In the genomic region with DNA sequence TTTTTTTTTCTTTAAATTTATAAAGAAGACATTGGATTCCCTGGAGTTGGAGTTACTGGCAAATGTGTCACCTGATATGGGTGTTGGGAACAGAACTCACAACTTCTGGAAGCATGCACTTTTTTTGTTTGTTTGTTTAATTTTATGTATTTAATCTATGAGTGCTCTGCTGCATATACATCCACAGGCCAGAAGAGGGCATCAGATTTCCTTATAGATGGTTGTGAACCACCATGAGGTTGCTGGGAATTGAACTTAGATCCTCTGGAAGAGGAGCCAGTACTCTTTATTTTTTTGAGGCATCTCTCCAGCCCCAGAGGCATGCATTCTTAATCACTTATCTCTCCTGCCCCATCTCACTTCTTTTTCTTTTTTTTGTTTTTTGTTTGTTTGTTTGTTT, we compare ENCODE assay signal across 23 mouse cellular contexts. TPM values are rescaled to one million over a fixed set of nuclear protein-coding genes. Genes with fewer than 3 reads are reported as not detected.
A peak's percentile ranks its signal among the peaks of the same experiment; 100 is the strongest.
DNase-seq lines count a peak whose midpoint lies in the region; ATAC-seq and TF ChIP-seq lines count a peak whose summit lies in the region.
"Had no signal": no experiment of that assay in that cellular context is flagged by ENCODE, and none has a peak within 500 bp of the region (broad histone marks: within the 10 kb centered on the region; RNA-seq: fewer than 3 reads in every experiment).

No protein-coding gene starts in this region.

- no peaks in the 10 kb centered on the region for H3K27me3 ChIP-seq in hindbrain, postnatal 0 days (ENCODE audit: insufficient read depth, low read length)
- no peaks in the 10 kb centered on the region for H3K27me3 ChIP-seq in hindbrain, embryonic 11.5 days (ENCODE audit: control insufficient read depth, insufficient read depth, low read length)
- no peaks in the 10 kb centered on the region for H3K27me3 ChIP-seq in midbrain, embryonic 14.5 days (ENCODE audit: control insufficient read depth, insufficient read depth, low read length)
- no peaks in the 10 kb centered on the region for H3K27me3 ChIP-seq in midbrain, embryonic 11.5 days (ENCODE audit: control insufficient read depth, insufficient read depth, low read length)
- H3K27me3 ChIP-seq in MEL (ENCODE audit: control insufficient read depth in 1 of 2, insufficient read depth in 2 of 2, low read length in 2 of 2), result no peaks in the 10 kb centered on the region
- no peaks in the 10 kb centered on the region for H3K27me3 ChIP-seq in stomach, postnatal 0 days (ENCODE audit: control insufficient read depth, insufficient read depth, low read length)
- H3K27me3 ChIP-seq: embryonic facial prominence, embryonic 15.5 days; limb, embryonic 15.5 days had no signal

- TF ChIP-seq POLR2A in MEL (IDR thresholded peaks at IDR 0.05; ENCODE audit: control insufficient read depth in 1 of 2, insufficient read depth in 1 of 2, low read depth in 1 of 2, low read length in 2 of 2, poor library complexity in 1 of 2), result no peak

- TF ChIP-seq RAD21 in MEL (IDR thresholded peaks at IDR 0.05; ENCODE audit: low read depth, low read length), result no peak

- H3K4me2 ChIP-seq in hindbrain, postnatal 0 days (ENCODE audit: low read depth, low read length), result no peak overlapping the region
- no peak overlapping the region for H3K4me2 ChIP-seq in hindbrain, embryonic 11.5 days (replicated peaks; ENCODE audit: low read depth, low read length)
- H3K4me2 ChIP-seq in midbrain, embryonic 14.5 days (ENCODE audit: low read length), result no peak overlapping the region
- H3K4me2 ChIP-seq in midbrain, embryonic 11.5 days, result no peak overlapping the region
- no peak overlapping the region for H3K4me2 ChIP-seq in stomach, postnatal 0 days (replicated peaks; ENCODE audit: low read depth)
- H3K4me2 ChIP-seq: embryonic facial prominence, embryonic 15.5 days; hindbrain, embryonic 14.5 days; limb, embryonic 15.5 days had no signal

- TF ChIP-seq EP300 in MEL (IDR thresholded peaks at IDR 0.05; ENCODE audit: low read depth in 1 of 2, low read length in 2 of 2), result no peak
- TF ChIP-seq EP300 in stomach, postnatal 0 days (optimal IDR thresholded peaks at IDR 0.05), result no peak

- no peak for DNase-seq in hindbrain, postnatal 0 days (ENCODE audit: low spot score)
- DNase-seq in hindbrain, embryonic 11.5 days (ENCODE audit: low spot score), result no peak
- DNase-seq in midbrain, embryonic 14.5 days, result peak; percentile 6
- DNase-seq in midbrain, embryonic 11.5 days (ENCODE audit: low spot score, missing footprints), result no peak
- DNase-seq in MEL (ENCODE audit: low read depth, low spot score), result peak; percentile 51
- no peak for DNase-seq in stomach, postnatal 0 days (ENCODE audit: low spot score)
- DNase-seq: adrenal gland, adult 8-10 months; cerebellum, adult 11 months; cerebellum, postnatal 36 days; gastrocnemius, postnatal 25 days; heart, postnatal 10 days; kidney, adult 18-20 months; kidney, postnatal 25 days; lung, adult 18-20 months; spleen, adult 18-20 months; thymus, postnatal 14 days had no signal

- H3K4me3 ChIP-seq in hindbrain, postnatal 0 days (ENCODE audit: low read length), result no peak overlapping the region
- no peak overlapping the region for H3K4me3 ChIP-seq in hindbrain, embryonic 11.5 days (ENCODE audit: low read depth, low read length)
- no peak overlapping the region for H3K4me3 ChIP-seq in midbrain, embryonic 14.5 days (replicated peaks; ENCODE audit: low read depth, low read length)
- no peak overlapping the region for H3K4me3 ChIP-seq in midbrain, embryonic 11.5 days (ENCODE audit: low read depth, low read length)
- H3K4me3 ChIP-seq in MEL (ENCODE audit: control insufficient read depth in 1 of 2, insufficient read depth in 1 of 2, low read depth in 2 of 2, low read length in 2 of 2), result no peak overlapping the region
- H3K4me3 ChIP-seq in stomach, postnatal 0 days (ENCODE audit: low read depth, low read length), result no peak overlapping the region
- H3K4me3 ChIP-seq: embryonic facial prominence, embryonic 15.5 days; forebrain, embryonic 10.5 days; heart, embryonic 10.5 days; limb, embryonic 15.5 days had no signal

- no peak overlapping the region for H3K27ac ChIP-seq in hindbrain, postnatal 0 days
- no peak overlapping the region for H3K27ac ChIP-seq in hindbrain, embryonic 11.5 days (ENCODE audit: low read depth, low read length)
- H3K27ac ChIP-seq in midbrain, embryonic 14.5 days (replicated peaks; ENCODE audit: low read depth, low read length), result no peak overlapping the region
- H3K27ac ChIP-seq in midbrain, embryonic 11.5 days (ENCODE audit: low read depth, low read length), result no peak overlapping the region
- H3K27ac ChIP-seq in MEL (ENCODE audit: control insufficient read depth, low read depth, low read length), result no peak overlapping the region
- H3K27ac ChIP-seq in stomach, postnatal 0 days (replicated peaks), result no peak overlapping the region
- H3K27ac ChIP-seq: embryonic facial prominence, embryonic 15.5 days; forebrain, embryonic 10.5 days; heart, embryonic 10.5 days; hindbrain, embryonic 14.5 days; limb, embryonic 15.5 days had no signal

- ATAC-seq in hindbrain, postnatal 0 days, result no peak
- no peak for ATAC-seq in hindbrain, embryonic 11.5 days (ENCODE audit: low FRiP score)
- ATAC-seq in midbrain, embryonic 14.5 days (ENCODE audit: low FRiP score, low TSS enrichment), result no peak
- ATAC-seq in midbrain, embryonic 11.5 days (ENCODE audit: low FRiP score), result no peak
- no peak for ATAC-seq in stomach, postnatal 0 days (ENCODE audit: low FRiP score, low TSS enrichment)
- ATAC-seq in megakaryocyte progenitor cell, adult 5-6 weeks (replicated peaks; ENCODE audit: poor library complexity), result no peak
- ATAC-seq: midbrain, embryonic 16.5 days had no signal

- H3K9me3 ChIP-seq in hindbrain, postnatal 0 days (ENCODE audit: low read length), result no peaks in the 10 kb centered on the region
- H3K9me3 ChIP-seq in hindbrain, embryonic 11.5 days (ENCODE audit: control insufficient read depth, low read length), result no peaks in the 10 kb centered on the region
- no peaks in the 10 kb centered on the region for H3K9me3 ChIP-seq in midbrain, embryonic 14.5 days (ENCODE audit: control insufficient read depth, low read length)
- H3K9me3 ChIP-seq in midbrain, embryonic 11.5 days (ENCODE audit: control insufficient read depth, low read length), result no peaks in the 10 kb centered on the region
- no peaks in the 10 kb centered on the region for H3K9me3 ChIP-seq in MEL (replicated peaks; ENCODE audit: insufficient read depth, low read length)
- no peaks in the 10 kb centered on the region for H3K9me3 ChIP-seq in stomach, postnatal 0 days (ENCODE audit: control insufficient read depth, low read length)
- H3K9me3 ChIP-seq: embryonic facial prominence, embryonic 15.5 days; forebrain, embryonic 10.5 days; heart, embryonic 10.5 days; limb, embryonic 15.5 days had no signal

- H3K36me3 ChIP-seq in hindbrain, postnatal 0 days (ENCODE audit: insufficient read depth, low read length), result peaks cover 6% of the 10 kb centered on the region; the same call in 1 of the 2 replicates
- no peaks in the 10 kb centered on the region for H3K36me3 ChIP-seq in hindbrain, embryonic 11.5 days (ENCODE audit: control insufficient read depth, insufficient read depth, low read length)
- peaks cover 14% of the 10 kb centered on the region; the same call in 1 of the 2 replicates for H3K36me3 ChIP-seq in midbrain, embryonic 14.5 days (ENCODE audit: control insufficient read depth, insufficient read depth, low read length)
- H3K36me3 ChIP-seq in midbrain, embryonic 11.5 days (ENCODE audit: control insufficient read depth, insufficient read depth, low read length), result peaks cover 4% of the 10 kb centered on the region; the same call in 1 of the 2 replicates
- peaks cover 6 to 22% of the 10 kb centered on the region in 2 experiments for H3K36me3 ChIP-seq in MEL (ENCODE audit: control insufficient read depth in 1 of 2, insufficient read depth in 2 of 2, low read length in 2 of 2)
- H3K36me3 ChIP-seq in stomach, postnatal 0 days (ENCODE audit: control insufficient read depth, insufficient read depth, low read length), result peaks cover 9% of the 10 kb centered on the region

- TF ChIP-seq CTCF in hindbrain, postnatal 0 days (IDR thresholded peaks at IDR 0.05; ENCODE audit: low read depth), result 0 out of 2 replicates have a peak, but pooled peaks have one; percentile 12
- TF ChIP-seq CTCF in MEL (IDR thresholded peaks at IDR 0.05 in 2 of 3, conservative IDR thresholded peaks at IDR 0.05 in 1 of 3; ENCODE audit: control insufficient read depth in 1 of 3, insufficient read depth in 1 of 3, low read depth in 2 of 3, low read length in 3 of 3, poor library complexity in 1 of 3, severe bottlenecking in 1 of 3), result peak in 2 of 3 experiments; percentile 24 to 37; a peak in 3 of 6 replicates
- TF ChIP-seq CTCF in stomach, postnatal 0 days (IDR thresholded peaks at IDR 0.05; ENCODE audit: low read depth), result peak; percentile 32

- peaks cover 18% of the 10 kb centered on the region for H3K79me2 ChIP-seq in MEL (ENCODE audit: control insufficient read depth, insufficient read depth, low read length, poor library complexity)

- H3K9ac ChIP-seq in hindbrain, postnatal 0 days (replicated peaks; ENCODE audit: low read length), result no peak overlapping the region
- no peak overlapping the region for H3K9ac ChIP-seq in hindbrain, embryonic 11.5 days (ENCODE audit: low read depth, low read length)
- no peak overlapping the region for H3K9ac ChIP-seq in midbrain, embryonic 14.5 days (replicated peaks; ENCODE audit: low read length)
- H3K9ac ChIP-seq in midbrain, embryonic 11.5 days (ENCODE audit: low read length), result no peak overlapping the region
- no peak overlapping the region for H3K9ac ChIP-seq in MEL (ENCODE audit: control insufficient read depth, low read depth, low read length, poor library complexity, severe bottlenecking)
- no peak overlapping the region for H3K9ac ChIP-seq in stomach, postnatal 0 days (ENCODE audit: low read length)
- H3K9ac ChIP-seq: embryonic facial prominence, embryonic 15.5 days; hindbrain, embryonic 14.5 days; limb, embryonic 15.5 days had no signal

- peaks cover 5% of the 10 kb centered on the region; the same call in 1 of the 2 replicates for H3K4me1 ChIP-seq in hindbrain, postnatal 0 days (ENCODE audit: insufficient read depth, low read length)
- H3K4me1 ChIP-seq in hindbrain, embryonic 11.5 days (replicated peaks; ENCODE audit: control insufficient read depth, insufficient read depth, low read length), result no peaks in the 10 kb centered on the region
- peaks cover 6% of the 10 kb centered on the region; the same call in 1 of the 2 replicates for H3K4me1 ChIP-seq in midbrain, embryonic 14.5 days (ENCODE audit: control insufficient read depth, insufficient read depth, low read length)
- H3K4me1 ChIP-seq in midbrain, embryonic 11.5 days (ENCODE audit: control insufficient read depth, insufficient read depth, low read length), result peaks cover 6% of the 10 kb centered on the region; the same call in 1 of the 2 replicates
- H3K4me1 ChIP-seq in MEL (ENCODE audit: control insufficient read depth in 1 of 2, insufficient read depth in 2 of 2, low read length in 2 of 2), result no peaks in the 10 kb centered on the region
- no peaks in the 10 kb centered on the region for H3K4me1 ChIP-seq in stomach, postnatal 0 days (replicated peaks; ENCODE audit: control insufficient read depth, insufficient read depth)

RNA-seq across cellular contexts. Expression of a gene that starts 4.9 kb away (rescaled TPM):
- total RNA-seq in hindbrain, postnatal 0 days (2014; rRNA removed), result 4.0 and 5.2 TPM in 2 replicates
- 3.0 and 3.5 TPM in 2 replicates for polyA plus RNA-seq in hindbrain, postnatal 0 days (2015; fragmentation: Nextera tagmentation; extraction: Ambion mirVana)
- polyA plus RNA-seq in hindbrain, embryonic 11.5 days (2014; fragmentation: Nextera tagmentation; extraction: Ambion mirVana), result 9.5 and 12.6 TPM in 2 replicates
- polyA plus RNA-seq in midbrain, embryonic 14.5 days (2014; fragmentation: Nextera tagmentation; extraction: Ambion mirVana), result 2.9 and 3.9 TPM in 2 replicates
- polyA plus RNA-seq in midbrain, embryonic 11.5 days (2014; fragmentation: Nextera tagmentation; extraction: Ambion mirVana), result 10.5 and 11.3 TPM in 2 replicates
- 5.7 and 6.7 TPM in 2 replicates for total RNA-seq in MEL (2012; rRNA removed)
- polyA plus RNA-seq in MEL (2012; ENCODE audit: insufficient read depth in 1 of 2, insufficient read length in 2 of 2, low read depth in 1 of 2, low replicate concordance in 2 of 2, missing spikeins in 1 of 2), result 1 to 10 TPM in 1 of 2 experiments, not detected in 1; 8.2 TPM
- 1.1 and 1.4 TPM in 2 replicates for polyA plus RNA-seq in stomach, postnatal 0 days (2015; fragmentation: Nextera tagmentation; extraction: Ambion mirVana)
- total RNA-seq in megakaryocyte progenitor cell, adult 5-6 weeks (2015), result 20.1 and 22.2 TPM in 2 replicates
- total RNA-seq in megakaryocyte progenitor cell, adult 5-6 weeks (2017), result 23.0 and 28.1 TPM in 2 replicates

RNA-seq across cellular contexts. Expression of a gene that starts 5.1 kb away (rescaled TPM):
- total RNA-seq in hindbrain, postnatal 0 days (2014; rRNA removed), result 4.5 and 6.9 TPM in 2 replicates
- 30.4 and 31.7 TPM in 2 replicates for polyA plus RNA-seq in hindbrain, postnatal 0 days (2015; fragmentation: Nextera tagmentation; extraction: Ambion mirVana)
- polyA plus RNA-seq in hindbrain, embryonic 11.5 days (2014; fragmentation: Nextera tagmentation; extraction: Ambion mirVana), result 66.1 and 75.9 TPM in 2 replicates
- polyA plus RNA-seq in midbrain, embryonic 14.5 days (2014; fragmentation: Nextera tagmentation; extraction: Ambion mirVana), result 22.8 and 29.3 TPM in 2 replicates
- 85.2 and 91.5 TPM in 2 replicates for polyA plus RNA-seq in midbrain, embryonic 11.5 days (2014; fragmentation: Nextera tagmentation; extraction: Ambion mirVana)
- 44.2 and 50.5 TPM in 2 replicates for total RNA-seq in MEL (2012; rRNA removed)
- polyA plus RNA-seq in MEL (2012; ENCODE audit: insufficient read depth in 1 of 2, insufficient read length in 2 of 2, low read depth in 1 of 2, low replicate concordance in 2 of 2, missing spikeins in 1 of 2), result 100 to 1,000 TPM in 1 of 2 experiments, 10 to 100 TPM in 1; 61.3 to 252 TPM
- 23.2 and 23.3 TPM in 2 replicates for polyA plus RNA-seq in stomach, postnatal 0 days (2015; fragmentation: Nextera tagmentation; extraction: Ambion mirVana)
- 86.3 and 90.6 TPM in 2 replicates for total RNA-seq in megakaryocyte progenitor cell, adult 5-6 weeks (2015)
- 113 and 132 TPM in 2 replicates for total RNA-seq in megakaryocyte progenitor cell, adult 5-6 weeks (2017)

RNA-seq across cellular contexts. Expression of a gene that starts 59.1 kb away (rescaled TPM):
- 497 and 567 TPM in 2 replicates for total RNA-seq in hindbrain, postnatal 0 days (2014; rRNA removed)
- 193 and 195 TPM in 2 replicates for polyA plus RNA-seq in hindbrain, postnatal 0 days (2015; fragmentation: Nextera tagmentation; extraction: Ambion mirVana)
- 83.6 and 118 TPM in 2 replicates for polyA plus RNA-seq in hindbrain, embryonic 11.5 days (2014; fragmentation: Nextera tagmentation; extraction: Ambion mirVana)
- polyA plus RNA-seq in midbrain, embryonic 14.5 days (2014; fragmentation: Nextera tagmentation; extraction: Ambion mirVana), result 195 and 211 TPM in 2 replicates
- 66.6 and 74.5 TPM in 2 replicates for polyA plus RNA-seq in midbrain, embryonic 11.5 days (2014; fragmentation: Nextera tagmentation; extraction: Ambion mirVana)
- 4.0 and 4.5 TPM in 2 replicates for total RNA-seq in MEL (2012; rRNA removed)
- 1 to 10 TPM in 1 of 2 experiments, not detected in 1; 2.7 TPM for polyA plus RNA-seq in MEL (2012; ENCODE audit: insufficient read depth in 1 of 2, insufficient read length in 2 of 2, low read depth in 1 of 2, low replicate concordance in 2 of 2, missing spikeins in 1 of 2)
- polyA plus RNA-seq in stomach, postnatal 0 days (2015; fragmentation: Nextera tagmentation; extraction: Ambion mirVana), result 12.3 and 13.0 TPM in 2 replicates
- total RNA-seq in megakaryocyte progenitor cell, adult 5-6 weeks (2015), result not detected in 2 replicates
- total RNA-seq in megakaryocyte progenitor cell, adult 5-6 weeks (2017), result 0.50 TPM in 1 of 2 replicates, not detected in the other

Comparison
In these comparisons a context has a peak if more than half of its experiments do, and no peak if none do; other contexts are left out.
1. DNase-seq: peak in midbrain, embryonic 14.5 days (single experiment) and MEL (single experiment); none in hindbrain, postnatal 0 days (single experiment), hindbrain, embryonic 11.5 days (single experiment), midbrain, embryonic 11.5 days (single experiment) and stomach, postnatal 0 days (single experiment).
2. Peak in every context shown above with its lines, with median percentiles within 50 percentile points of each other: CTCF ChIP-seq.